Mouse (Mus musculus): Measurements from ENCODE around the gene Dscaml1.

Gene Dscaml1

DNA sequence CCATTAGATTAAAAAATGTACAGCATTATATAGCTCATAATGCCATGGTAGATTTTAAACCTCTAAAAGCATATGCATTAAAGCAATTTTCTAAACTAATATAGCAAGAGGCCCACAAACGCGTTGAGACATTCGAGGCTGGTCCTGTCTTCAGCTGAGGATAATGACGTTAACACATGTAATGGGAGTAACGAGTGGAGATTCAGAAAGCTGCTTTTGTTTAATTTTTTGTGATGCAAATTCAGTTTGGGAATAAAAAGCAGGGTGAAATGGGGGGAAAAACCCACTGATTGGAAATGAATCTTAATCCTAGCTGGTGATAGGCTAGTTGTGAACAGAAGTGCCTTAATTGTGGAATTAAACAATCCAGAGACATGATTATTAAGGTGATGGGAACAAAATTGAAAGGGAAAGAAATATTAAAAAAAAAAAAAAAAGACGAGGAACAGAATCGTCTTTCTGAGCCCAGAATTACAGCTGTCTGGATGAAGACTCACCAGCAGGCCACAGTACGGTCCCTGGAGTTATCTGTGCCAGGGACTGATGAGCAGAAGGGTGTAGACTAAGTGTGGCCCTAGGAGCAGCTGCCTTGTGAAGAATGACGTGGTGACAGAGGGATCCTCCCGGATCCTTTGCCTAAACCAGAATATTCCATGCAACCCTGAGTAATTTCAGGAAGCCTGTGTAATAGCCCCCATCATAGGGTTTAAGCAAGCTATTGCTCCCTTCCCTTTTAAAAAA is 84.5 kb downstream of the Dscaml1 start:
- DNase-seq (ENCODE audit: low spot score) = no peak

DNA sequence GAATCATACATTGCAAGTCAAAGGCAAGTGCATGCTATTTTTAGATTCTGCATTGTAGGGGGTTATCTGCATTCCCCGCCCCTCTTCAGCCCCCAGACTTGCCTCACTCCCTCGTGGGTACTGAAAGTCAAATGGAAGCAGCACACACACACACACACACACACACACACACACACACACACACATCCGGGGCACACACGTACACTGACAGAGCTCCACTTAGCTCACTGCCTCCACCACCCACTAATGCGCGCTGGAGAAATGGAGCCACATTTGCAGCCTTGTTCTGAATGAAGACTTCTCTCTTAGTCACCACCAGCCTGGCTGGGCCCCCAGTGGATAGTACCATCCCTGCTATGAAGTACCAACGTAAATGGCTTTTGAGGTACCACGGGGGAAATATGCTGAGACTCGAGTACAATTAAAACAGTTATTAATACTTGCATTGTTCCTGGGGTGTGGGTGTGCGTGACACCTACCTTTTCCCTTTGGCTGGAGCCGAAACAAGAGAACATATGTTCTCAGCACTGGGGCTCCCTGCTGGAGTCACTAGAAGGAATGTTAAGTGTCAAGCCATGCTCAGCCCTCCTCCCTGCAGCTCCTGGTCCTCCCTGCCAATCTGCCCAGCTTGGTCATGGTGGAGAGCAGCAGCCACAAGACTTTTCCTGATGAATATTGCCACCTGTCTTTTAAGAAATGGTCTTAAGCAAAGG is 91.7 kb downstream of the Dscaml1 start:
- DNase-seq (ENCODE audit: low spot score) = no peak

DNA sequence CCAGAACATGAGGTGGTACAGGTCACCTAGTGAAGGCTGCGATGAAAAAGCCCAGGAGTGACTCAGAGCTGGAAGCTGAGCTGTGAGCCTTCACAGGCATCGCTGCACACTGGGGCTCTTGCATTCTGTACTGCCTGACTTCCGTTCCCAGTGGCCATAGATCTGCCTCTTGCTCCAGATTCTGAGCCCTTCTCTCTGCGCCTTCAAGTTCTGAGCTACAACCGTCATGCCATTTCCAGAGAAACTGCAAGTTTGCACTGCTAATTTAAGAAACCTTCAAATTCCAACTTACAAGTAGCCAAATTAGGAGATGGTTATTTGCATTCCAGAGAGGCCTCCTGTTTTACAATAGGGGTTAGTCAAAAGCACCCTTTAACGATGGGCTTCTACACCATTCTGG is 93.4 kb downstream of the Dscaml1 start:
- no peak for DNase-seq (ENCODE audit: low spot score)

DNA sequence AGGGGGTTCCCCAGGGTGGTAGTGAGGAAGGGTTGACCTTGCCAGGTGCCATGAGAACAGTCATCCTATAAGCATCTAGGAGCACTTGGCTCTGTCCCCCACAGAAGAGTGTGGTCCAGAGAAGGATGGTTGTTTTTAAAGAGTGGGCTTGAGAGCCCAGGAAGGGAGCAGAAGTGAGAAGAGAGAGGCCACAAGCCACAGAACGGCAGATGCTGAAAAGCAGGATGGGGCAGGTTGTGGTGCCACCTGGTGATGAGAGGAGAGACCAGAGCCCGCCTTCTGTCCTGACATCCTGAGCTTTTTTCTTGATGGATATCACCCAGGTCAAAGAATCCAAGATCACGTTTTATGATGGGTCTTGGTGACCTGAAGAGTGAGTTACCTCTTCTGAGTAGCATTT is 96.4 kb downstream of the Dscaml1 start:
- no peak for DNase-seq (ENCODE audit: low spot score)

DNA sequence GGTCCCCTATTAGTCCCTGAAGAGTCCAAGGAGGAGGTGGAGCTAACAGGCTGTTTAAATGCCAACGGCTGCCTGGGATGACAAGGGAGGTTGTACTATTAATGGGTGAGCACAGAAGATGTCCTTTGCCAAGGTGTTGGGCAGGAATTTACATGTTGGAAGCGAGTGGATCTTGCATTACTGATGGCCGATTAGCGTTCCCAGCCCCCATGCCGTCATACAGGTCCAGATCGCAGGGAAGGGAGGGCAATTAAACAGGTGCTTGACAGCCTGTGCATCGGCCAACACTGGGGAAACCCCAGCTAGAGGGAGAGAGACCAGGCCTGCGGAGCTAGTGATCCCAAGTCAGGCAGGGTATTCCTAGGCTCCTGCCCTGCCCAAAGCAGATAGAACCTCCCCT is 98.1 kb downstream of the Dscaml1 start:
- no peak for DNase-seq (ENCODE audit: low spot score)

DNA sequence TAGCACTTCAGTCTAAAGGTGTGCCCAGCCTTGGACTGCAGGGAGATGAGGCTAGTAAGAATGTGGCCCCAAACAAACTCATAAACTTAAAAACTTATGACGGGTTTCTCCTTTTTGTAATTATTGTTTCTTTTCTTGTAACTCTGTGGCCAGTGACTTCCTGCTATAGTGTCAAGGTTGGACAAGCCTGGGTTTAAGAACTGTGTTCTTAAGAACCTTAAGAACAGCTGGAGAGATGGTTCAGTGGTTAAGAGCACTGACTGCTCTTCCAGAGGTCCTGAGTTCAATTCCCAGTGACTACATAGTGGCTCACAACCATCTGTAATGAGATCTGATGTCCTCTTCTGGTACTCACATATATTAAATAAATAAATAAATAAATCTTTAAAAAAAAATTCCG is 106.8 kb downstream of the Dscaml1 start:
- DNase-seq (ENCODE audit: low spot score) = no peak

DNA sequence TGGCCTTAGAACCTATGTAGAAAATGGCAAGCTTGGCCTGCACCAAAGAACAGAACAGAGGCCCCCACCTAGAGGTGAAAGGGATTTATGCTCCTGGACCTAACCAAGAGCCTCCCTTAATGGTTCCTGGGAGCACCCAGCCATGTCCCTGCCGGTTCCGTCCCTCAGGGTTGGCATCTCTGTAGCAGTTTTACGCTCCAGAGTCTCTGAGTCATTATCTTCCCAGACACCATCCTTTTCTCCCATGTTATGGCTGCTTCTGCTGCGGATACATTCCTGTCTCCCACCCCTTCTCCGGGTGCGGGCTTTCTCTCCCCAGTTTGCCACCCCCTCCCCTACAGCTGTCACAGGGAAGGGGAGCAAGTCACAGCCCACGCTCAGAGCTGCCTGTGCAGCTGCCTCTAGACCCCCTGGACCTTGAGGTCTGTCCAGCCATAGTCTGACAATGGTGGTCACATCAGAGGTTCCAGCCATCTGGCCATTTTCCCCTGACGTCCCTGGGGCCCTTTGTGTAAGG is 108.1 kb downstream of the Dscaml1 start:
- DNase-seq (ENCODE audit: low spot score) = no peak

DNA sequence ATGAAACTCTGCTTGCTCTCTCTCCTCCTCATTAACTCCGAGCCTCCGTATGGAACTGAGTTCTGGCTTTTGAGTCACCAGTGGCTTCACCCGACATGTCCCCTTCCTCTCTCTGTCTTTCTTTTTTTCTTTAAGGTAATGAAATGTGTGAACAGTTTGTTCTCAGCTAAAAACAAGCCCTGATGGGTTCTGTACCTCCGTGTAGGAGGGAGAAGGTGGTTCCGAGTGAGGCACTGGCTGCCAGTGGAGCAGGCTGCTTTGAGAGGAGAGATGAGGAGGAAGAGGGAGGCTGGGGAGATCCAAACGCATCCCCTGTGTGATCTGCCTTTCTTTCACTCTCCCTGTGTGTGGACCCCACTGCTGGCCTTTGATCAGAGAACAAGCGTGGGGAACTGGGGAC is 111.2 kb downstream of the Dscaml1 start:
- no peak for DNase-seq (ENCODE audit: low spot score)

DNA sequence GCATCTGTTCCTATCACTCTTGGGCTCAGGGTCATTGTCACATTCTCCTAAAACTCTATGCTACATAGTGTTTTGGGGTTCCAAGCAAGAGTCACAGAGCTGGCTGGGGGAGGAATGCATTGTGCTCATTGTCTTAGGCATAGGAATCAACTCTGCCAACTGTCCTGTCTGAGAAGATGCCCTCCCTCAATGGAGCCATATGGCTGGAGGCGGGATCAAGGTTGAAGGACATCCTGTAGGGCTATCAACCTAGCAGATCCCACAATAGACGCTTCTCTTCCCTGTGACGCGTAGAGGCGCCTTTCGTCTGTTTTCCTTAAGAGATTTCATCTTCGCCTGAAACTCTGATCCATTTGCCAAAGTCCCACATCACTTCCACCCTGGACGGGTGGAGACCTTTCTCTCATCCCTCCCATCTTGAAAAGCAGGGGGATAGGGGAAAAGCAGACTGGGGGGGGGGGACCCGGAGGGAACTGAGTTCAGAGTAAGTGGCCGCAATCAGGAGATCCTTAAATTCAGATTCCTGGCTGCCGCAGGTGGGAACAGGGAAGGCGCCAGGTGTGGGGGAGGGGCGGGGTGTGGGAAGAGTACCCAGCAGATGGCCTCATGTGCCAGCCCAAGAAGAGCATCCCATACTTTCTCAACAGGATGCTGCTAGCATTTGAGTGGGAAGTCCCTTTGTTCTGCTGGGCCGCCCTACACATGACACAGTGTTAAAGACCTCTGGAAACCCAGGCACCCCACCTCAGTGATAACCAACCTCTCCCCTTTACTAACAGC is 113.0 kb downstream of the Dscaml1 start:
- DNase-seq (ENCODE audit: low spot score) = no peak

DNA sequence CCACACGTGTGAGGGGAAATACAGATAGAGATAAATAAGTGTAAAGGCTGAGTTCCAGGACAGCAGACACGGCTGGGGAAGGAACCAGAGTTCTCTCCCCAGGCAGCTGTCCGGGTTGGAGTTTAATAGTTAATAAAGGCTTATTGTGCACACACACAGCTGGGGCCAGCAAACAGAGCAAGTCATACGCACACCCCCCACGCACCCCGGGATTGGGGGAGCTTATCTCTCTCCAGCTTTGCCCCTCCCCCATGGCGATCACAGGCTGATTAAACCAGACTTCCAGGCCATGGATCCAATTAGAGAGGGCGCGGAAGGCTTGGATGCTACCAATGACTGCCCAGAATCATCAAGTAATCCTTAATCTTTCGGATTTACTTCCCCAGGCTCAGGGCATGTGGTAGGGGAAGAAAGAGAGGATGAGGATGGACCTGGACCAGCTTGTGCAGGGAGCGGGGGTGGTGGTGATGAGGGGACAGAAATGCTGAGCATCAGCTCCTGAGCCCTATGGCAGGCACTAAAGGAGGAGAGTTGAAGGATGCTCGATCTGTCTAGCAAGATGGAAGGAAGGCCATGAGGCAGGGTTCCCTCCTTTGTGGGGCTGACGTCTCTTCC is 119.7 kb downstream of the Dscaml1 start:
- DNase-seq (ENCODE audit: low spot score) = no peak

DNA sequence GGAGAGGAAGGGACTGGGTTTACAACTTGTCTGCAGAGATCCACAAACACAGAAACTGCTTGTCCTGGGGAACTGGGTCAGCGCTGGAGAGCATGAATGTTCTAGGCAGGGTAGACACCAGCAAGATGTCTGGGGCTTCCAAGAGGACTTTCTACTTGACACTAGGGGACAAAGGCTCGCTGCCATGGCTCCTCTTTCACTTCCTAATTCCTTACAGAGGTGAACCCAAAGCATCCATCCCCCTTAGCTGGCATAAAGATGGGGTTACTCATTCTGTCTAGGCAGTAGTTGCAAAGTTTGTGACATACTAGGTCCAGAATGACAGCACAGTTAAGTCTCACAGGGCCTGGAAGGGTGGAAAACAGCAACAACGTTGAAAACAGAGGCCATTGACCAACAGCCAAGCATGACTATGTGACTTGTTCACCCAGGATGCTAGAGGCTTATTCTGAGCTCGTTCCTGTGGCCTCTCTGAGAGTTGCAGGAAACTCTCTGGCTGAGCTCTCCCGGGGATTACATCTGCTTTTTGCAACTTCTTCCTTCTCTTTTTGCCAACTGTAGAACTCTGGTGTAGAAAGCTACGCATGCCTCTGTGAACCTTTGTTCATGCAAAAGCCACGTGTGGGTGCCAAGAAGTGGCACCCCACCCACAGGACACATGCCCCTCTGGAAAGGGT is 120.6 kb downstream of the Dscaml1 start:
- DNase-seq (ENCODE audit: low spot score) = no peak

DNA sequence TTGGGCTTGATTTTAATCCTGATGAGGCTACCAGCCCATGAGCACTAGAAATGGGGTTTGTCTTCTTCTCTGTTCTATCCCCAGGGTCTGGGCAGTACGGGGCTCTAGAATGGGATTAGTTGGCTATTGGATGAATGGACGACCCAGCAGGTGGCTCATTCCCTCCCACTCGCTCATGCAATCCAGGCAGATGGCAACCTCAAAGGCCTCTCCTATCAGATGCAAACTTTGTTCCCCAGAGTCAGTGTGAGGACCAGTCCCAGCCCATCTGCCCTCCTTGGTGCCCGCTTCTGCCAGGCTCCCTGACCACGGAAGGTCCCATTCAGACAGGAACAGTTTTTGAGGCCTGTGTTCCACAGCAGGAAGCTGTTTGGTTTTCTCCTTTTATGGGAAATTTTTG is 123.4 kb downstream of the Dscaml1 start:
- DNase-seq (ENCODE audit: low spot score) = no peak

DNA sequence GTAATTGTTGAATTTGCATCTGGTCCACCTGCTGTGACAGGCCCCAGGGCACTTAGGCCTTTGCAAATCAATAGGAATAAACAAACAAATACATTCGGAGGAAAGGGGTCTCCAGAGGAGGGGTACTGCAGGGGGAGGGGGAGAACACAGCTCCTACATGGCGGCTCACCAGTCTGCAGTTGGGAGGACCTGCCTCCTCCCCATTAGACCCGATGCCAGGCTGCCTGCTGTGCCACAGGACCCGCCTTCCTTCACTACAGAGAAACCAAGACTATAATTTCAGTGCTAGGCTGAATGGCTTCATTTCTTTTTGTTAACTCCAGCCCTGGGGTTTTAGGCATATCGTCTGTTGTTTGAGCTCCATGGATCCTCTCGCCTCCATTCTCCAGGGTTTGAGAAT is 123.8 kb downstream of the Dscaml1 start:
- no peak for DNase-seq (ENCODE audit: low spot score)

DNA sequence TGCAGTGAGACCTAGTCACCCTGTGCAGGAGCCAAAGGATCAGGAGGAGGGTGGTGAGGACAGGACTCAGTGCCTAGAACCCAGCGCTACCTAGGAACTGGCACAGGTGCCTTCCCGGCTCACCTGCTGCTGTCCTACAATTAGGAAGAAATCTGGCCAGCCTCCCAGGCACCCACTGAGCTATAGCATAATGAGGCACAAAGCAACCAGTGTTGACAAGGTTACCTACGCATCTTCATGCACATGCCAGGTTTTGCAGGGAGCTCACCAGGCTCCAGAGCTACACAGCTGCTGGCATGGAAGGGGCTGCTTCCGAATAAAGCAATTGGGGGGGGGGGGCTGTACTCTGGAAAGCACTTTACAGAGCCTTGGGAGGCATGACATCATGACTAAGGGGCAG is 124.2 kb downstream of the Dscaml1 start:
- no peak for DNase-seq (ENCODE audit: low spot score)

DNA sequence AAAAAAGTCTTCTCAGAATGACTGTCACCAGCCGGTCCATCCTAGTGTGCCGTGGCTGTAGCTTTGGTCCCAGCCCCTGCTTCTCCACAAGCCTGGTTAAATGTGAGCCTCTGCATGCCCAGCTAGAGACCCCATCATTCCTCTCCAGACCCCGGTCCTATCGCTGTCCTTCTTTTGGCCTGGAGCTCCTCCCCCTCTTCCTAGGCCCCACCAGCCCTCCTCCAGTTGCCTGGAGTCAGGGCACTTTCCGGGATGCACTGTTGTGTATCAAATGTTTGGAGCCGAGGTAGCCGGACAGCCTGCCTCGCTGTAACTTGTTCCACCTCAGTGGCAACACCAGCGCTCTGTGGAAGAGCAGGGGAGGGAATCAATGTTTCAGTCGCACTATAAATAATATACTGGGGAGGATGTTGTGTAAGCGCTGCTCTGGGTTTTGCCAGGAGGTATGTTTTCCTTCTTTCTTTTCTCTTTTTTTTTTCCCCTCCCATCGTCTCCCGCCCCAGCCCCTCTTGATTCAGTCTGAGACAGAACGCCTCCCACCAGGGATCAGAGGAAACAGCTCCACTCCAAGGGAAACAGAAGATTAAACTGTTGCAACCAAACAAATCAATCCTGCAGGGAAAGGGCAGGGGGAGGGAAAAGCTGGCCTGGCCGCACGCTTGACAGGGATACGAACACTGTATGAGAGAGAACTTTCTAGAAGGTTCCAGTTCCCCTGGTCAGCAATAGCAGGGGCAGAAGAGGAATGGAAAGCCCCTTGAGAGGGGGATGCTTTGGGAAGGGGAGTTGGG is 128.8 kb downstream of the Dscaml1 start:
- DNase-seq (ENCODE audit: low spot score) = no peak

DNA sequence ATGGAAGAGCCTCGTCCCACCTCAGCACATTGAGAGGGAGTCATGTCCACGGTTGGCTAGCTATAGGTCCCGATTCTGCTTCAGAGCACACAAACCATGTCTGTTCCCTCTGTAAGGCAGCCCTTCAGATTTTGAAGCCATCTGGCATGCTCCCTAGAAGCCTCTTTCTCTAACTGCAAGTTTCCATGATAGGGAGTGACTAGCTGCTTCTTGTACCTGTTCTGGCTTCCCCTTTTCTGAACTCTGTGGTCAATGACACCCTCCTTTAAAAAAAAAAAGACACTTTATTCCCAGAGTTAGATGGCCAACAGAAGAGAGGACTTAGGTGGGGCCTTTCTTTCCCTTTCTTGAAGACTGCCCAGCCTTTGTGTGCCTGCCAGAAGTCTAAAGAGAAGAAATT is 130.5 kb downstream of the Dscaml1 start:
- DNase-seq (ENCODE audit: low spot score) = no peak

DNA sequence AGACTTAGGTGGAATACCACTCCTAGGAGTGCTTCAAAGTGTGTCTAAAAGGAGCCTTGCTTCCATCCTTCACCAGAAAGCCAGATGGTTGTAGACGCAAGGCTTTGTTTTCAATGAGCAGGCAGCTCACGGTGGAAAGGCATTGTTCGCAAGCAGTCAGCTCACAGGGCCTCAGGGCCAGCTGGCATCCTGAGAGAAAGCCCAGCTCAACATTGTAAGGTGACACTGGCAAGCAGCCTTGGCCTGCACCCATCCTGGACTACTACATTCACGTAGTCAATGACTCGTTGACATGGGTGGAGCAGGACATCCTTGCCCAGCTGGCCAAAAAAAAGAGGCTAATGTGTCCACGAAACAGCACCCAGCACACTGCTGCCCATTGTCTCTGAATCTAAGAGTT is 134.6 kb downstream of the Dscaml1 start:
- DNase-seq (ENCODE audit: low spot score) = no peak

DNA sequence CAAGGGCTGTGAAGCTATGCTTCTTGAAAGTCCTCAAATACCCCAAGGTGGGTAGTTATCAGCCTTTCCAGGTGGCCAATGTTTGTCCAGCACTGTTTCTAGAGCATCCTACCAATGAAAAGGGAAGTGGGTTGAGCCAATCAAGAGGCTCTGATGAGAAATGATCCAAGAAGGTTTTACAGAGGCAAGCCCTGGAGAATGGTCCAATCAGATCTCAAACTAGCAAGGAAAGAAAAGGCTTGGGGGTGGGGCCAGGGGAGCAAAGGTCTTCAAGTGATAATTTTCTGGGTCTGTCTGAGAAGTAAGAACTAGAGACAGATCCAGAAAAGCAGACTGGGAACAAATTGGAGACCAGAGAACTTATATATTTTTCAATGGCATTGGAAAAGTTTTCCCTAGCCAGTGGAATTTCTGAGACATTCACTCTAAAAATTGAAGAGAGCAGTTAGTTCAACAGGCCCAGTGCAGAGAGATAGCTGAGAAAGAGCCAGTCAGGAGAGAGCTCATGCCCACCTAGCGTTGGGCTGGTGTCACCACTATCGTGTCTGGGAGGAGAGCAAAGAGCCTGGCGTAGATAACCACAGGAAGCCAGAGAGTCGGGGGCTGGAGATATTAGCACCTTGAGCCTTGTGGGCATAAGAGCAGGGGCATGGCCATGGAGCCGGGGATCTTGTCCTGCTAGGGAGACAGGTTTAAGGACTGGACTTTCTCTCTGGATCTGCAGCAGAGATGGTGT is 140.6 kb downstream of the Dscaml1 start:
- no peak for DNase-seq (ENCODE audit: low spot score)

DNA sequence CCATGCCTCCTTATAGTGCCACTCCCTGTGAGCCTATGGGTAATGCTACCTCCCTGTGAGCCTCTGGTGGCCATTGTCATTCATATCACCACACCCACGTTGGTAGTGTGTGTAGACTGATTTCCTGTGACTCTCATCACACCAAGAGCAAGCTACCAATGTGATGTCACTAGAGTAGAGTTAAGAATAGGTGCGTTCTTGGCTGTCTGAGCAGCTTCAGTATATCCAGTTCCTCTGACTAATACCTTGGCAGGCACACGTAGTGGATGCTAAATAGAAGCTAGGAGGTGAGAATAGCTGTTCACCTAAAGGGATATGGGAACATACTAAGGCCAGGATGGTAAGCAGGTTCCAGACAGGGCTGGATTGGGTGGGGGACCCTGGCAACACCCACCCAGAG is 143.3 kb downstream of the Dscaml1 start:
- no peak for DNase-seq (ENCODE audit: low spot score)

DNA sequence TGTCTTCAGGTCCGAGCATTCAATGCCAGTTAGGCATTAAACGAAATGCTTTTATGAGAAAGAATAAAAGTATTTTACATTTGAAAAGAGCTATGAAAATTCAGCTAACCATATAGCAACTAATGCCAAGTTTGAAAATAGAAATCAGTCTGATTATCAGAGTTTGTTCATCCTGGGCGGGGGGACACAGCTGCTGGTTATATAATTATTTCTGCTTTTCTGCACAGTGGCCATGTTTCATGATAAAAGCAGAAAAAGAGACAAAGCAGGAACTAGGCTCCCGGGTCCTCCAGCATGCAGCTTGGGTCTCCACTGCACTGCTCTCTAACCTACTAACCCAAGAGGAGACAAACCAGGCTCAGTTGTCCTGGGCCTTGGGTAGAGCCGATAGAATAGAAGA is 143.9 kb downstream of the Dscaml1 start:
- no peak for DNase-seq (ENCODE audit: low spot score)

Data from urinary bladder, postnatal 10 days (tissue).